Mouse (Mus musculus): ENCODE data around the gene Olfr465-ps1. TPM values are rescaled to one million over a fixed set of nuclear protein-coding genes. Genes with fewer than 3 reads are reported as not detected.

Olfr465-ps1 gene
- polyA plus RNA-seq, 2 experiments: not detected

DNA sequence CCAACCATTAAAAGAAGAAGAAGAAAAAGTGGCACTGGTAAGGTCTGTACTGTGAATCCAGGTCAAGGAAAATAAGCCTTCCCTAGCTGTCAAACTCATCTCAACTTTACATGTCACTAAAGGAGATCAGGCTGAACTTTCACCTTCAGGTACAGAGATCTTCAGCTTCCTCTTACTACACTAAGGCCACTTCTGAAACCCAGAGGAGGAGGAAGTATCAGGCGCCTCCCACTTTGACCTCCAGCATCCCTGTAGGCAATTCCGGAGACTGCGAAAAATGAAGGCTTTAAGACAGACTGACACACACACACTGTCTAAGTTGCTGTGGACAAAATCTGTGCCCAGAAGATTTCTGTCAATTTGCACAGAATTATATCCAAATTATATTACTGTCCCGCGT lies 25.9 kb upstream of the Olfr465-ps1 start:
- Histone ChIP-seq H3K4me1 (ENCODE audit: control insufficient read depth, insufficient read depth, low read length) (peaks cover 5% of the 10 kb centered on the region; the same call in 1 of the 2 replicates), H3K27me3 (ENCODE audit: control insufficient read depth, insufficient read depth, low read length) (no peaks in the 10 kb centered on the region), H3K9ac (ENCODE audit: low read depth, low read length, severe bottlenecking) (peak overlapping the region; percentile 97), H3K4me2 (replicated peaks; ENCODE audit: low read depth, low read length, severe bottlenecking) (peak overlapping the region; percentile 76), H3K36me3 (ENCODE audit: control insufficient read depth, insufficient read depth, low read length) (no peaks in the 10 kb centered on the region), H3K4me3 (replicated peaks; ENCODE audit: low read length) (peak overlapping the region; percentile 90), H3K27ac (replicated peaks; ENCODE audit: low read depth, low read length) (peak overlapping the region; percentile 92), H3K9me3 (ENCODE audit: control insufficient read depth, low read length) (no peaks in the 10 kb centered on the region)
- 0% methylated on average over 5 of the region's 5 CpGs for WGBS
- no peak for ATAC-seq (ENCODE audit: low FRiP score, low read depth)
- no peak for DNase-seq (ENCODE audit: low spot score)
- TF ChIP-seq POLR2A (IDR thresholded peaks at IDR 0.05; ENCODE audit: borderline replicate concordance, extremely low read depth, insufficient read depth, insufficient read length): no peak

DNA sequence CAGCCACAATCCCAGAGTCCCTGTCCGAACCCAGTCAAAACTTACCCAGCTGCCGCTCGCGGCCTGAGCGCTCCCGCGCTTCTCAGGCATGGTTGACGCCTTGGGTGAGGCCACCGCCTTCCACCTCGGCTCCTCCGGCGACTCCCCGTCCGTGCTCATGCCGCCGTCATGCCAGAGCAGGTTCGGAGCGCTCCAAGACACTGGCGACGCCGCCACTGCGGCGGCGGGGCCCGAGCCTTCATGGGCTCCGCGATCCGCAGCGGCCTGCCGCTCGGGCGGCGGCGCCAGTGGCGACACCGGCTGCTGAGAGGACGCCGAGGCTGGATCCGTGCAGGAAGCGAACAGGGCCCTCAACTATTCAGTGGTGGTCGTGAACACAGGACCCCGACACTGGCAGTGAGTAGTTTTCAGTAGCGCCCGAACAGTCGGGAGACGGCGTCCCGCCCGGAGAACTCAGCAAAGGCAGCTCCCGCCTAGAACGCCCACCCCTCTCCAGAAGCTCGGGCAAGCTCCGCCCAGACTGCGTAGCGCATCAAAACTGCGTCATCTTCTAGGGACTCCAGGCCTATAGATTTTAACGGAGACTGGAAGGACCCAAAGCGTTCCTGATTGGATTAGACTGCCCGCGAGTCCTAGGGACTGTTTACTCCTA lies 25.3 kb upstream of the Olfr465-ps1 start, which contains the start of gene Mfsd14b:
TSS of gene Mfsd14b (minus strand) at position 517 of the 652 bp plus-strand sequence.
- Histone ChIP-seq H3K4me2 (replicated peaks; ENCODE audit: low read depth, low read length, severe bottlenecking) (peak within 1 kb of the TSS; percentile 76), H3K4me3 (replicated peaks; ENCODE audit: low read length) (peak within 1 kb of the TSS; percentile 90), H3K9ac (ENCODE audit: low read depth, low read length, severe bottlenecking) (peak within 1 kb of the TSS; percentile 97), H3K4me1 (ENCODE audit: control insufficient read depth, insufficient read depth, low read length) (peaks cover 5% of the 10 kb centered on the region; the same call in 1 of the 2 replicates), H3K9me3 (ENCODE audit: control insufficient read depth, low read length) (no peaks in the 10 kb centered on the region), H3K27me3 (ENCODE audit: control insufficient read depth, insufficient read depth, low read length) (no peaks in the 10 kb centered on the region), H3K36me3 (ENCODE audit: control insufficient read depth, insufficient read depth, low read length) (no peaks in the 10 kb centered on the region), H3K27ac (replicated peaks; ENCODE audit: low read depth, low read length) (peak within 1 kb of the TSS; percentile 92)
- DNase-seq (ENCODE audit: low spot score): peak; percentile 98
- TF ChIP-seq POLR2A (IDR thresholded peaks at IDR 0.05; ENCODE audit: borderline replicate concordance, extremely low read depth, insufficient read depth, insufficient read length): peak; percentile 81; the same call in 1 of the 2 replicates
- ATAC-seq (ENCODE audit: low FRiP score, low read depth): peak; percentile 100
- under 1% methylated on average over 59 of the region's 60 CpGs for WGBS

DNA sequence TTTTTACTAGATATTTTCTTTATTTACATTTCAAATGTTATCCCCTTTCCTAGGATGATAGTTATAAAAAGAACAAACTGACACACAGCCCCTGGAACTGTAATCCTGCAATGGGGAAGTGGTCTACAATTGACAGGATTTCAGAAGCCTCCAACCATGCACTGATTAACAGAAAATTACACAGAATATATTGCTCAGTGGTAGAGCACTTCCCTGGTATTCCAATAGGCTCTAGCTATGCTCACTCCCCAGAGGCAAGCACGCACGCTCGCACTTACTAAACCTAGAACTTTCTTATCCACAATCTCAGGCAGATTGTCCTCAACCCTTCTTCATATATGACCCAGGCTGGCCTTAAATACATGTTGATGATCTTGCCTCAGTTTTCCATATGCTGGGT lies 24.6 kb upstream of the Olfr465-ps1 start:
- peak overlapping the region; percentile 92 for H3K27ac ChIP-seq (replicated peaks; ENCODE audit: low read depth, low read length)
- no peak for TF ChIP-seq POLR2A (IDR thresholded peaks at IDR 0.05; ENCODE audit: borderline replicate concordance, extremely low read depth, insufficient read depth, insufficient read length)
- ATAC-seq (ENCODE audit: low FRiP score, low read depth): 0 out of 2 replicates have a peak, but pooled peaks have one; percentile 17
- no peaks in the 10 kb centered on the region for H3K36me3 ChIP-seq (ENCODE audit: control insufficient read depth, insufficient read depth, low read length)
- no peak for DNase-seq (ENCODE audit: low spot score)
- peak overlapping the region; percentile 90 for H3K4me3 ChIP-seq (replicated peaks; ENCODE audit: low read length)
- H3K4me1 ChIP-seq (ENCODE audit: control insufficient read depth, insufficient read depth, low read length): peaks cover 5% of the 10 kb centered on the region; the same call in 1 of the 2 replicates
- H3K9ac ChIP-seq (ENCODE audit: low read depth, low read length, severe bottlenecking): peak overlapping the region; percentile 97
- WGBS: 60% methylated on average over 3 of the region's 3 CpGs
- H3K4me2 ChIP-seq (replicated peaks; ENCODE audit: low read depth, low read length, severe bottlenecking): peak overlapping the region; percentile 76
- no peaks in the 10 kb centered on the region for H3K9me3 ChIP-seq (ENCODE audit: control insufficient read depth, low read length)
- H3K27me3 ChIP-seq (ENCODE audit: control insufficient read depth, insufficient read depth, low read length): no peaks in the 10 kb centered on the region

DNA sequence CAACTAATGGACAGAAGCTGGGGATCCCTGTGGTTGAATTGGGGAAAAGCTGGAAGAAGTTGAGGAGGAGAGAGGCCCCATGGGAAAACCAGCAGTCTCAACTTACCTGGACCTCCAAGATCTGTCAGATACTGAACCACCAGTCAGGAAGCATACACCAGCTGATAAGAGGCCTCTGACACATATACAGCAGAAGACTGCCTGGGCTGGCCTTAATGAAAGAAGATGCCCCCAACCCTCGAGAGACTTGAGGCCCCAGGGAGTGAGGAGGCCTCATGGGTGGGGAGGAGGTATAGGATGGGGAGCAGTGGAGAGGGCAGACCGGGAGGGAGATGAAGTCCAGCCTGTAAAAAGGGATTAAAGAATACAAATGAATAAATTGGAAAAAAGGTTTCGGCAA lies 16.9 kb upstream of the Olfr465-ps1 start:
- no peaks in the 10 kb centered on the region for H3K27me3 ChIP-seq (ENCODE audit: control insufficient read depth, insufficient read depth, low read length)
- no peak for ATAC-seq (ENCODE audit: low FRiP score, low read depth)
- WGBS: 64% methylated on average over 3 of the region's 3 CpGs

DNA sequence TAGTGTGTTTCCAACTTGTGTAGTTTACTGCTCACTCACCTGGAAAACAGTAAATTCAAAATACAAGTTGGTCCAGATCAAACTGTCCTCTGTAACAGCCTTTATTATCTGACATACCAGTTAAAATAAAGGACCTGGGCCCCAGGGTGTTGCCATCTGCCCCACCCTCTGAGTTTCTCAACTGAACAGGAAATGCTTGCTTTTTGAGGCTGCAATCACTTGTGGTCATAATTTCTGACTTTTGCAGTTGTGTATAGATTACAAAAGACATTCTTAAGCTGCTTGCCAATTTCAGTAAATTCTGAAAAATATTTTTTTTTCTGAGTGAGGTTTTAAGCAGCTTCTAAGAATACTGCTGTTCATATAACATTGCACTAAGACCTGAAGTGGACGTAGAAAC lies 15.8 kb upstream of the Olfr465-ps1 start:
- Histone ChIP-seq H3K36me3 (ENCODE audit: control insufficient read depth, insufficient read depth, low read length) (no peaks in the 10 kb centered on the region), H3K4me1 (ENCODE audit: control insufficient read depth, insufficient read depth, low read length) (no peaks in the 10 kb centered on the region), H3K4me2 (replicated peaks; ENCODE audit: low read depth, low read length, severe bottlenecking) (no peak overlapping the region), H3K9ac (ENCODE audit: low read depth, low read length, severe bottlenecking) (no peak overlapping the region), H3K27ac (replicated peaks; ENCODE audit: low read depth, low read length) (no peak overlapping the region), H3K9me3 (ENCODE audit: control insufficient read depth, low read length) (no peaks in the 10 kb centered on the region), H3K4me3 (replicated peaks; ENCODE audit: low read length) (no peak overlapping the region), H3K27me3 (ENCODE audit: control insufficient read depth, insufficient read depth, low read length) (no peaks in the 10 kb centered on the region)
- no peak for TF ChIP-seq POLR2A (IDR thresholded peaks at IDR 0.05; ENCODE audit: borderline replicate concordance, extremely low read depth, insufficient read depth, insufficient read length)
- WGBS: 63% methylated on average over 1 of the region's 1 CpGs
- DNase-seq (ENCODE audit: low spot score): no peak
- no peak for ATAC-seq (ENCODE audit: low FRiP score, low read depth)

More for the DNA sequence above, 16.9 kb upstream of the Olfr465-ps1 start:
- H3K9ac ChIP-seq (ENCODE audit: low read depth, low read length, severe bottlenecking): no peak overlapping the region
- no peak overlapping the region for H3K4me2 ChIP-seq (replicated peaks; ENCODE audit: low read depth, low read length, severe bottlenecking)
- no peaks in the 10 kb centered on the region for H3K4me1 ChIP-seq (ENCODE audit: control insufficient read depth, insufficient read depth, low read length)
- H3K27ac ChIP-seq (replicated peaks; ENCODE audit: low read depth, low read length): no peak overlapping the region
- no peaks in the 10 kb centered on the region for H3K9me3 ChIP-seq (ENCODE audit: control insufficient read depth, low read length)
- no peak for DNase-seq (ENCODE audit: low spot score)
- H3K36me3 ChIP-seq (ENCODE audit: control insufficient read depth, insufficient read depth, low read length): no peaks in the 10 kb centered on the region
- no peak for TF ChIP-seq POLR2A (IDR thresholded peaks at IDR 0.05; ENCODE audit: borderline replicate concordance, extremely low read depth, insufficient read depth, insufficient read length)
- H3K4me3 ChIP-seq (replicated peaks; ENCODE audit: low read length): no peak overlapping the region

All from limb, embryonic 14.5 days (tissue).